Mouse (Mus musculus) liver, embryonic 14.5 days (tissue): Measurements from ENCODE around the gene Aldh1l1. TPM values are rescaled to one million over a fixed set of nuclear protein-coding genes. Genes with fewer than 3 reads are reported as not detected.

Experiments used
- ATAC-seq: fragments of 200-750 bp; cut with Nextera tagmentation; 2 replicates; pipeline ENCODE4 v1.8.0; 2017; ENCODE audit warnings: moderate number of reproducible peaks, mild to moderate bottlenecking, moderate library complexity; ENCODE audit not compliant: insufficient read depth
- DNase-seq, 3 experiments: peaks; one replicate each; pipeline ENCODE4 v3.0.0-alpha.2; 2012 to 2013; ENCODE audit warnings: low read depth in 3 of 3, low spot score in 3 of 3
- H3K27ac ChIP-seq: fragments of 300-500 bp; sonication (generic); 2 replicates; pipeline ENCODE4 v1.5.1; 2014; ENCODE audit warnings: moderate library complexity, mild to moderate bottlenecking, control low read depth, inconsistent platforms
- H3K27me3 ChIP-seq: fragments of 300-500 bp; sonication (generic); 2 replicates; pipeline ENCODE4 v1.6.1; 2014; ENCODE audit warnings: mild to moderate bottlenecking, low read length, moderate library complexity; ENCODE audit not compliant: control insufficient read depth, insufficient read depth
- H3K36me3 ChIP-seq: fragments of 300-500 bp; sonication (generic); replicated peaks from 2 replicates; pipeline ENCODE4 v1.6.1; 2014; ENCODE audit warnings: low read depth; ENCODE audit not compliant: control insufficient read depth, insufficient read depth
- H3K4me1 ChIP-seq, 2 experiments: fragments of 200-500 bp in 1 of 2; fragments of 300-500 bp in 1 of 2; sonication (generic) in 1 of 2; replicated peaks; 2 replicates each; pipeline ENCODE4 v1.6.1; 2012 to 2014; ENCODE audit warnings: antibody characterized with exemption in 1 of 2, inconsistent platforms in 1 of 2, low read length in 1 of 2; ENCODE audit not compliant: control insufficient read depth in 2 of 2, insufficient read depth in 2 of 2
- H3K4me2 ChIP-seq: fragments of 300-500 bp; sonication (generic); 2 replicates; pipeline ENCODE4 v1.6.1; 2014; ENCODE audit warnings: low read depth, mild to moderate bottlenecking, control low read depth, moderate library complexity
- H3K4me3 ChIP-seq, 2 experiments: fragments of 200-500 bp in 1 of 2; fragments of 300-500 bp in 1 of 2; sonication (generic) in 1 of 2; 2 replicates each; pipeline ENCODE4 v1.5.1; 2012 to 2014; ENCODE audit warnings: low read depth in 2 of 2, low read length in 2 of 2, mild to moderate bottlenecking in 2 of 2, control low read depth in 1 of 2, inconsistent platforms in 1 of 2, moderate library complexity in 1 of 2; ENCODE audit not compliant: insufficient read depth in 1 of 2
- H3K9ac ChIP-seq: fragments of 300-500 bp; sonication (generic); replicated peaks from 2 replicates; pipeline ENCODE4 v1.6.1; 2014; ENCODE audit warnings: mild to moderate bottlenecking, control low read depth, moderate library complexity
- H3K9me3 ChIP-seq: fragments of 300-500 bp; sonication (generic); 2 replicates; pipeline ENCODE4 v1.6.1; 2016; ENCODE audit warnings: low read length, mixed read lengths; ENCODE audit not compliant: control insufficient read depth
- CTCF ChIP-seq: IDR thresholded peaks from 2 replicates; pipeline ENCODE4 v1.5.1; 2016; ENCODE audit warnings: antibody characterized with exemption, low read depth, control low read depth
- EP300 ChIP-seq: IDR thresholded peaks from 2 replicates; pipeline ENCODE4 v1.6.1; 2016; ENCODE audit warnings: antibody characterized with exemption, low read depth
- WGBS: fragments of 180-500 bp; shearing (Covaris S2); extraction: QIAGEN DNeasy Blood & Tissue Kit; methylation state at CpG from one replicate; pipeline ENCODE4 v1.1.7; 2014; ENCODE audit not compliant: insufficient replicate concordance; 5-methylcytosine and 5-hydroxymethylcytosine counted together
- polyA plus RNA-seq, 2 experiments: library from polyadenylated mRNA; depleted of rRNA in 1 of 2; stranded (reverse) in 1 of 2; unstranded in 1 of 2; fragments of >200 nt; fragmentation: Nextera tagmentation in 1 of 2; extraction: Ambion mirVana in 1 of 2; gene quantifications; 2 replicates each; pipeline versions ENCODE4 v1.2.1 to v1.2.3; 2012 to 2014

The Aldh1l1 gene
- polyA plus RNA-seq, 2 experiments = 9.2 to 10.6 TPM

- peaks cover 30% of the 10 kb centered on the region for H3K36me3 ChIP-seq
- TF ChIP-seq EP300 = peak; percentile 91
- 0 out of 2 replicates have a peak, but pooled peaks have one; percentile 20 for TF ChIP-seq CTCF
- WGBS = 11% methylated on average over 11 of the region's 11 CpGs
- peak overlapping the region; percentile 92 for H3K4me2 ChIP-seq
- peak overlapping the region; percentile 65 for H3K9ac ChIP-seq
- H3K4me1 ChIP-seq = peaks cover 67 to 70% of the 10 kb centered on the region in 2 experiments
- ATAC-seq (peak; percentile 89), DNase-seq (peak; percentile 82 to 83 (median 82))
- peak overlapping the region; percentile 54 to 59 for H3K4me3 ChIP-seq
- H3K9me3 ChIP-seq = no peaks in the 10 kb centered on the region
- H3K27ac ChIP-seq = peak overlapping the region; percentile 97
- H3K27me3 ChIP-seq = no peaks in the 10 kb centered on the region
Measured at GRCm38 (mm10) chr6:90622758-90623455, 136.7 kb downstream of the Aldh1l1 start.

- Histone ChIP-seq H3K9ac (peak overlapping the region; percentile 65), H3K9me3 (no peaks in the 10 kb centered on the region), H3K4me3 (peak overlapping the region; percentile 12 to 54; a peak in 3 of 4 replicates), H3K4me1 (peaks cover 62 to 64% of the 10 kb centered on the region in 2 experiments), H3K36me3 (peaks cover 36% of the 10 kb centered on the region), H3K4me2 (peak overlapping the region; percentile 92), H3K27me3 (no peaks in the 10 kb centered on the region), H3K27ac (peak overlapping the region; percentile 97)
- TF ChIP-seq CTCF (no peak), EP300 (no peak)
- WGBS = 17% methylated on average over 5 of the region's 5 CpGs
- DNase-seq (no peak), ATAC-seq (peak; percentile 21; the same call in 1 of the 2 replicates)
Measured at GRCm38 (mm10) chr6:90623456-90623836, 137.2 kb downstream of the Aldh1l1 start.

- Histone ChIP-seq H3K9me3 (no peaks in the 10 kb centered on the region), H3K27me3 (no peaks in the 10 kb centered on the region), H3K27ac (peak overlapping the region; percentile 97), H3K4me3 (peak overlapping the region; percentile 52 to 54), H3K9ac (peak overlapping the region; percentile 65), H3K36me3 (peaks cover 39% of the 10 kb centered on the region), H3K4me2 (peak overlapping the region; percentile 92), H3K4me1 (peaks cover 57 to 65% of the 10 kb centered on the region in 2 experiments)
- TF ChIP-seq CTCF (no peak), EP300 (no peak)
- 18% methylated on average over 6 of the region's 6 CpGs for WGBS
- no peak for ATAC-seq
- DNase-seq = no peak
Measured at GRCm38 (mm10) chr6:90624184-90624583, 138.0 kb downstream of the Aldh1l1 start.

- H3K27me3 ChIP-seq = no peaks in the 10 kb centered on the region
- peak overlapping the region; percentile 92 for H3K4me2 ChIP-seq
- H3K36me3 ChIP-seq = peaks cover 45% of the 10 kb centered on the region
- peak overlapping the region; percentile 52 to 54 for H3K4me3 ChIP-seq
- H3K27ac ChIP-seq = peak overlapping the region; percentile 97
- DNase-seq = peak; percentile 63 to 74 (median 65)
- H3K9ac ChIP-seq = peak overlapping the region; percentile 65
- H3K4me1 ChIP-seq = peaks cover 56 to 64% of the 10 kb centered on the region in 2 experiments
- 17% methylated on average over 11 of the region's 11 CpGs for WGBS
- ATAC-seq = peak; percentile 32
- H3K9me3 ChIP-seq = no peaks in the 10 kb centered on the region
- TF ChIP-seq CTCF (no peak), EP300 (no peak)
Measured at GRCm38 (mm10) chr6:90624733-90625132, 138.5 kb downstream of the Aldh1l1 start.

GRCm38 (mm10) chr6:90625207-90625994 lies 139.2 kb downstream of the Aldh1l1 start:
- WGBS = 72% methylated on average over 7 of the region's 7 CpGs
- peak overlapping the region; percentile 97 for H3K27ac ChIP-seq
- peak overlapping the region; percentile 92 for H3K4me2 ChIP-seq
- no peaks in the 10 kb centered on the region for H3K9me3 ChIP-seq
- DNase-seq (no peak), ATAC-seq (no peak)
- H3K4me3 ChIP-seq = peak overlapping the region; percentile 52 to 54
- H3K36me3 ChIP-seq = peaks cover 50% of the 10 kb centered on the region
- no peaks in the 10 kb centered on the region for H3K27me3 ChIP-seq
- H3K9ac ChIP-seq = peak overlapping the region; percentile 65
- TF ChIP-seq EP300 = 0 out of 2 replicates have a peak, but pooled peaks have one; percentile 24
- TF ChIP-seq CTCF = peak; percentile 72
- H3K4me1 ChIP-seq = peaks cover 51 to 59% of the 10 kb centered on the region in 2 experiments
